Mouse (Mus musculus) forebrain, embryonic 16.5 days (tissue): ENCODE measurements around the gene Fkbp5. TPM values are rescaled to one million over a fixed set of nuclear protein-coding genes. Genes with fewer than 3 reads are reported as not detected.

Experiments
- ATAC-seq: fragments of 200-750 bp; cut with Nextera tagmentation; 2 replicates; pipeline ENCODE4 v1.8.0; 2017; ENCODE audit warnings: mild to moderate bottlenecking, moderate library complexity
- H3K27ac ChIP-seq: fragments of 300-500 bp; sonication (generic); 2 replicates; pipeline ENCODE4 v1.5.1; 2014; ENCODE audit warnings: low read length, control low read depth
- H3K27me3 ChIP-seq: fragments of 300-500 bp; sonication (generic); replicated peaks from 2 replicates; pipeline ENCODE4 v1.6.1; 2014; ENCODE audit warnings: low read length; ENCODE audit not compliant: control insufficient read depth, insufficient read depth
- H3K36me3 ChIP-seq: fragments of 300-500 bp; sonication (generic); 2 replicates; pipeline ENCODE4 v1.6.1; 2014; ENCODE audit not compliant: control insufficient read depth, insufficient read depth
- H3K4me1 ChIP-seq: fragments of 300-500 bp; sonication (generic); replicated peaks from 2 replicates; pipeline ENCODE4 v1.6.1; 2014; ENCODE audit warnings: low read length; ENCODE audit not compliant: control insufficient read depth, insufficient read depth
- H3K4me2 ChIP-seq: fragments of 300-500 bp; sonication (generic); 2 replicates; pipeline ENCODE4 v1.6.1; 2014; ENCODE audit warnings: mild to moderate bottlenecking, low read length, control low read depth
- H3K4me3 ChIP-seq: fragments of 300-500 bp; sonication (generic); replicated peaks from 2 replicates; pipeline ENCODE4 v1.5.1; 2014; ENCODE audit warnings: mild to moderate bottlenecking, low read length, control low read depth
- H3K9ac ChIP-seq: fragments of 300-500 bp; sonication (generic); replicated peaks from 2 replicates; pipeline ENCODE4 v1.6.1; 2014; ENCODE audit warnings: low read depth, low read length, control low read depth
- H3K9me3 ChIP-seq: fragments of 300-500 bp; sonication (generic); 2 replicates; pipeline ENCODE4 v1.6.1; 2016; ENCODE audit warnings: low read length; ENCODE audit not compliant: control insufficient read depth
- WGBS: fragments of 180-500 bp; shearing (Covaris S2); extraction: QIAGEN DNeasy Blood & Tissue Kit; methylation state at CpG from one replicate; pipeline ENCODE4 v1.1.7; 2014; 5-methylcytosine and 5-hydroxymethylcytosine counted together
- polyA plus RNA-seq: library from polyadenylated mRNA; unstranded; fragments of >200 nt; fragmentation: Nextera tagmentation; extraction: Ambion mirVana; gene quantifications from 2 replicates; pipeline ENCODE4 v1.2.1, GENCODE M21; 2015

Fkbp5 gene
- polyA plus RNA-seq, 1 experiment from 2014 or later: 39.3 TPM

DNA sequence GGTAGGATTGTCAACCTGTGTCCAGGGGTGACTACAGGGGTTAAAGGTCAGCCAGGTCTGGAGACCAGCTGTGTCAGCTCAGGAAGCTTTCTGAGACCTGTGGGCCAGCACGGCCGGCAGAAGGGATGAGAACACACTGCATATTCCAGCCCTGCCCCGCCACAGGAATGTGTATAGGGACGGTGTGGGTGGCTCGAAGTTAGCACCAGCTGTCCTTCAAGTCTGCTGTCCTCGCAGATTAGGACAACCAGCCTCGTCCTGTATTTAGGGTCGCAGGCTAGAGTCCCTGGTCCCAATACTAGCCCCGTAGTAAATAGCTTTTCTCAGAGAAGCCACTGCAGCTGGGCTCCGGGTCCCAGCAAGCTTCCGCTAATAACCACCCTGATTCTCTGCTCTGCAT lies 31.2 kb upstream of the Fkbp5 start:
- Histone ChIP-seq H3K27me3 (no peaks in the 10 kb centered on the region), H3K4me1 (no peaks in the 10 kb centered on the region), H3K4me2 (no peak overlapping the region), H3K4me3 (no peak overlapping the region), H3K36me3 (no peaks in the 10 kb centered on the region), H3K27ac (no peak overlapping the region), H3K9me3 (no peaks in the 10 kb centered on the region), H3K9ac (no peak overlapping the region)
- no peak for ATAC-seq
- WGBS: 76% methylated on average over 11 of the region's 11 CpGs

GRCm38 (mm10) chr17:28546925-28547324 lies 29.6 kb upstream of the Fkbp5 start:
- Histone ChIP-seq H3K9me3 (no peaks in the 10 kb centered on the region), H3K36me3 (no peaks in the 10 kb centered on the region), H3K4me3 (no peak overlapping the region), H3K9ac (no peak overlapping the region), H3K27ac (no peak overlapping the region), H3K4me1 (no peaks in the 10 kb centered on the region), H3K27me3 (no peaks in the 10 kb centered on the region), H3K4me2 (no peak overlapping the region)
- no peak for ATAC-seq
- WGBS: 82% methylated on average over 1 of the region's 1 CpGs

GRCm38 (mm10) chr17:28537881-28538280 lies 20.6 kb upstream of the Fkbp5 start:
- Histone ChIP-seq H3K4me3 (no peak overlapping the region), H3K36me3 (no peaks in the 10 kb centered on the region), H3K4me2 (no peak overlapping the region), H3K4me1 (no peaks in the 10 kb centered on the region), H3K27me3 (no peaks in the 10 kb centered on the region), H3K9me3 (0 out of 2 replicates have a peak, but pooled peaks cover 5% of the 10 kb centered on the region), H3K9ac (no peak overlapping the region), H3K27ac (no peak overlapping the region)
- no peak for ATAC-seq
- WGBS: 52% methylated on average over 12 of the region's 12 CpGs

DNA sequence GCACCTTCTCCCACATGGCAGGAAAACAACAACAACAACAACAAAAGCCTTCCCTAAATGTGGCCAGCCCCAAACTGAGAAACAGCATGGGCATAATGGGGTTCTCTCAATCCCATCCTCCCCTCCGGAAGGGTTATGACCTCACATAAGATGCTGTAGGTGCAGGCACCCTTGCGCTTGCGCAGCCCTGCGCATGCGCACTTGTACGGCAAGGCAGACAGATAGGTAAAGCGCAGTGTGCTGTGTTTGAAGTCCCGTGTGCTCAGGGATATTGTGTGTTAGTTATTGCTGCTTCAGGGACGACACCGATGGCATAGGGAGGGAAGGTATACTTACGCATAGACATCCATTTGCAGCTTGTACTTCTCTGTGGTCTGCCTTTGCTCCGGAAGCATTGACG lies 16.0 kb upstream of the Fkbp5 start:
- Histone ChIP-seq H3K27ac (no peak overlapping the region), H3K36me3 (no peaks in the 10 kb centered on the region), H3K4me2 (no peak overlapping the region), H3K4me3 (no peak overlapping the region), H3K9me3 (no peaks in the 10 kb centered on the region), H3K9ac (no peak overlapping the region), H3K4me1 (0 out of 2 replicates have a peak, but pooled peaks cover 2% of the 10 kb centered on the region), H3K27me3 (peaks cover 2% of the 10 kb centered on the region; the same call in 1 of the 2 replicates)
- 94% methylated on average over 13 of the region's 13 CpGs for WGBS
- ATAC-seq: no peak

DNA sequence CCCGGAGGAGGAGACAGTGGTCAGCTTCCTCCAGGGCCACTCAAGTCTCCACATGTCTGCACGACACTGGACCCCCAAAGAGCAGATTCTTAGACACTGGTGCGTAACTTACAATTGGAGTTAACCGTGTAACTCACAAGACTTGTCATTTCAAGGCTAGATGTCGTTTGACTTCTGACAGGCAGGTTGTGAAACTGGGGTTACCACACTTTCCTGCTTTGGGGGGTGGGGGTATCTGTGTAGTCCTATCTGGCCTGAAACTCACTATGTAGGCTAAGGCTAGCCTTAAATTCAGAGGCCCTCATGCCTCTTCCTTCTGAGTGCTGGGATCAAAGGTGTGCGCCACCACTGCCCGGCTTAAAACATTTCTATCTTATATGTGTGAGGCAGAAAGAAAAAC lies 15.2 kb upstream of the Fkbp5 start:
- WGBS: 89% methylated on average over 7 of the region's 7 CpGs
- Histone ChIP-seq H3K27me3 (peaks cover 2% of the 10 kb centered on the region; the same call in 1 of the 2 replicates), H3K4me2 (no peak overlapping the region), H3K9ac (no peak overlapping the region), H3K4me1 (peaks cover 6% of the 10 kb centered on the region; the same call in 1 of the 2 replicates), H3K9me3 (no peaks in the 10 kb centered on the region), H3K36me3 (no peaks in the 10 kb centered on the region), H3K27ac (no peak overlapping the region), H3K4me3 (no peak overlapping the region)
- ATAC-seq: no peak

- Histone ChIP-seq H3K9me3 (no peaks in the 10 kb centered on the region), H3K36me3 (no peaks in the 10 kb centered on the region), H3K4me1 (peaks cover 6% of the 10 kb centered on the region; the same call in 1 of the 2 replicates), H3K27me3 (peaks cover 2% of the 10 kb centered on the region; the same call in 1 of the 2 replicates), H3K4me2 (peak overlapping the region; percentile 6; the same call in 1 of the 2 replicates), H3K4me3 (no peak overlapping the region), H3K9ac (no peak overlapping the region), H3K27ac (no peak overlapping the region)
- 17% methylated on average over 18 of the region's 18 CpGs for WGBS
- no peak for ATAC-seq
Observed at GRCm38 (mm10) chr17:28531946-28532345, 14.6 kb upstream of the Fkbp5 start.

DNA sequence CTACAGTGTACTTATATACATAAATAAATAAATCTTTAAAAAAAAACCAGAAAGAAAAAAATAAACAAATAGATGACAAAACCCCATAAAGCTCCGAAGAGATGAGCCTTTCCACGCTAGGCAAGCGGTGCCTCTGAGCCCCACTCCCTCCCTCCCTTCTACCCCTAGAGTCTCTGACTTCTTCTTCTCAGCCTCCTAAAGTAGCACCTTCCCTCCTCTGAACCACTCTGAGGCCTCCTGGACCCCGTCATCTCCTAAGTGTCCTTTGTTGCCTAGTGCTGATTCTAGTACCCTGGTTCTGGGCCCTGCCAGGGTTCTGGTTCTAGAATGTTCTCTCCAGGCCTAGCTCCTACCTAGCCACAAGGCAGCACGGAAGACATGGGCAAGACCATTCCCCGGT lies 13.2 kb upstream of the Fkbp5 start, which contains the start of gene Armc12:
Armc12 (plus strand) TSS at position 301 of the 400 bp plus-strand sequence.
- H3K27me3 ChIP-seq: peaks cover 2% of the 10 kb centered on the region; the same call in 1 of the 2 replicates
- no peaks in the 10 kb centered on the region for H3K9me3 ChIP-seq
- no peaks in the 10 kb centered on the region for H3K36me3 ChIP-seq
- H3K27ac ChIP-seq: no peak within 1 kb of the TSS
- WGBS: 86% methylated on average over 6 of the region's 6 CpGs
- H3K4me1 ChIP-seq: peaks cover 6% of the 10 kb centered on the region; the same call in 1 of the 2 replicates
- no peak within 1 kb of the TSS for H3K4me3 ChIP-seq
- H3K4me2 ChIP-seq: no peak within 1 kb of the TSS
- H3K9ac ChIP-seq: no peak within 1 kb of the TSS
- no peak for ATAC-seq

DNA sequence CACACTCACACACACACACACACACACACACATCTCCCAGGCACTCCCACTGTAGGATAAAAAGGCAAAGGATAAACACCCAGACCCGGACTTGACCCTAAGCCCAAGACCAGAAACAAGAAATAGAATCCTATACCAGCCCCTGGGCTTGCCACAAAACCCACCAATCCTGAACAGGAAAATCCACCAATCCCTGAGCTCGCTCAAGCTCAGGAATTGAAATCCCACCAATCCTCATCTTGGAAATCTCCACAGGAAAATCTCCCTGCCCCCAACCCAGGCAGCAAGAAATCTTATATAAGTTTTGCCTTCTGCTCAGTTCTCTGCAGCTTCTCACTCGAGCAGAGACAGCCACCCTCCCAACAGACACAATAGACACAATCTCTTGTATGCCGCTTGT lies 11.8 kb upstream of the Fkbp5 start:
- H3K27ac ChIP-seq: no peak overlapping the region
- peaks cover 2% of the 10 kb centered on the region; the same call in 1 of the 2 replicates for H3K27me3 ChIP-seq
- no peaks in the 10 kb centered on the region for H3K9me3 ChIP-seq
- ATAC-seq: no peak
- no peak overlapping the region for H3K4me2 ChIP-seq
- H3K9ac ChIP-seq: no peak overlapping the region
- peaks cover 6% of the 10 kb centered on the region; the same call in 1 of the 2 replicates for H3K4me1 ChIP-seq
- H3K36me3 ChIP-seq: no peaks in the 10 kb centered on the region
- H3K4me3 ChIP-seq: no peak overlapping the region
- WGBS: 74% methylated on average over 4 of the region's 4 CpGs

- peak; percentile 74 for ATAC-seq
- 2% methylated on average over 6 of the region's 6 CpGs for WGBS
- Histone ChIP-seq H3K27me3 (peaks cover 2% of the 10 kb centered on the region; the same call in 1 of the 2 replicates), H3K4me1 (peaks cover 9% of the 10 kb centered on the region; the same call in 1 of the 2 replicates), H3K27ac (no peak overlapping the region), H3K9ac (no peak overlapping the region), H3K4me3 (no peak overlapping the region), H3K9me3 (no peaks in the 10 kb centered on the region), H3K36me3 (no peaks in the 10 kb centered on the region), H3K4me2 (peak overlapping the region; percentile 26)
Observed at GRCm38 (mm10) chr17:28528043-28528351, 10.7 kb upstream of the Fkbp5 start.
